Mouse (Mus musculus) liver, embryonic 14.5 days (tissue): ENCODE data around the gene Ncoa6. TPM values are rescaled to one million over a fixed set of nuclear protein-coding genes. Genes with fewer than 3 reads are reported as not detected.
A peak's percentile ranks its signal among the peaks of the same experiment; 100 is the strongest.
"Not testable (repeated sequence)": the region's sequence is repeated elsewhere in the genome, so short reads cannot be mapped to it uniquely, and the experiment has no call there.

ENCODE experiments used
- ATAC-seq: fragments of 200-750 bp; cut with Nextera tagmentation; 2 replicates; pipeline ENCODE4 v1.8.0; 2017; ENCODE audit warnings: moderate number of reproducible peaks, mild to moderate bottlenecking, moderate library complexity; ENCODE audit not compliant: insufficient read depth
- DNase-seq, 3 experiments: peaks; one replicate each; pipeline ENCODE4 v3.0.0-alpha.2; 2012 to 2013; ENCODE audit warnings: low read depth in 3 of 3, low spot score in 3 of 3
- H3K27ac ChIP-seq: fragments of 300-500 bp; sonication (generic); 2 replicates; pipeline ENCODE4 v1.5.1; 2014; ENCODE audit warnings: moderate library complexity, mild to moderate bottlenecking, control low read depth, inconsistent platforms
- H3K27me3 ChIP-seq: fragments of 300-500 bp; sonication (generic); 2 replicates; pipeline ENCODE4 v1.6.1; 2014; ENCODE audit warnings: mild to moderate bottlenecking, low read length, moderate library complexity; ENCODE audit not compliant: control insufficient read depth, insufficient read depth
- H3K36me3 ChIP-seq: fragments of 300-500 bp; sonication (generic); replicated peaks from 2 replicates; pipeline ENCODE4 v1.6.1; 2014; ENCODE audit warnings: low read depth; ENCODE audit not compliant: control insufficient read depth, insufficient read depth
- H3K4me1 ChIP-seq, 2 experiments: fragments of 200-500 bp in 1 of 2; fragments of 300-500 bp in 1 of 2; sonication (generic) in 1 of 2; replicated peaks; 2 replicates each; pipeline ENCODE4 v1.6.1; 2012 to 2014; ENCODE audit warnings: antibody characterized with exemption in 1 of 2, inconsistent platforms in 1 of 2, low read length in 1 of 2; ENCODE audit not compliant: control insufficient read depth in 2 of 2, insufficient read depth in 2 of 2
- H3K4me2 ChIP-seq: fragments of 300-500 bp; sonication (generic); 2 replicates; pipeline ENCODE4 v1.6.1; 2014; ENCODE audit warnings: low read depth, mild to moderate bottlenecking, control low read depth, moderate library complexity
- H3K4me3 ChIP-seq, 2 experiments: fragments of 200-500 bp in 1 of 2; fragments of 300-500 bp in 1 of 2; sonication (generic) in 1 of 2; 2 replicates each; pipeline ENCODE4 v1.5.1; 2012 to 2014; ENCODE audit warnings: low read depth in 2 of 2, low read length in 2 of 2, mild to moderate bottlenecking in 2 of 2, control low read depth in 1 of 2, inconsistent platforms in 1 of 2, moderate library complexity in 1 of 2; ENCODE audit not compliant: insufficient read depth in 1 of 2
- H3K9ac ChIP-seq: fragments of 300-500 bp; sonication (generic); replicated peaks from 2 replicates; pipeline ENCODE4 v1.6.1; 2014; ENCODE audit warnings: mild to moderate bottlenecking, control low read depth, moderate library complexity
- H3K9me3 ChIP-seq: fragments of 300-500 bp; sonication (generic); 2 replicates; pipeline ENCODE4 v1.6.1; 2016; ENCODE audit warnings: low read length, mixed read lengths; ENCODE audit not compliant: control insufficient read depth
- CTCF ChIP-seq: IDR thresholded peaks from 2 replicates; pipeline ENCODE4 v1.5.1; 2016; ENCODE audit warnings: antibody characterized with exemption, low read depth, control low read depth
- EP300 ChIP-seq: IDR thresholded peaks from 2 replicates; pipeline ENCODE4 v1.6.1; 2016; ENCODE audit warnings: antibody characterized with exemption, low read depth
- WGBS: fragments of 180-500 bp; shearing (Covaris S2); extraction: QIAGEN DNeasy Blood & Tissue Kit; methylation state at CpG from one replicate; pipeline ENCODE4 v1.1.7; 2014; ENCODE audit not compliant: insufficient replicate concordance; 5-methylcytosine and 5-hydroxymethylcytosine counted together
- polyA plus RNA-seq, 2 experiments: library from polyadenylated mRNA; depleted of rRNA in 1 of 2; stranded (reverse) in 1 of 2; unstranded in 1 of 2; fragments of >200 nt; fragmentation: Nextera tagmentation in 1 of 2; extraction: Ambion mirVana in 1 of 2; gene quantifications; 2 replicates each; pipeline versions ENCODE4 v1.2.1 to v1.2.3; 2012 to 2014

Ncoa6 gene
- polyA plus RNA-seq, 2 experiments: 6.5 to 9.0 TPM

GRCm38 (mm10) chr2:155466861-155467260 is 6.8 kb downstream of the Ncoa6 start:
- H3K9me3 ChIP-seq: no peaks in the 10 kb centered on the region
- H3K4me1 ChIP-seq: peaks cover 3 to 6% of the 10 kb centered on the region in 2 experiments
- H3K4me3 ChIP-seq: no peak overlapping the region
- DNase-seq: no peak
- no peaks in the 10 kb centered on the region for H3K36me3 ChIP-seq
- 16% methylated on average over 1 of the region's 1 CpGs for WGBS
- H3K27me3 ChIP-seq: no peaks in the 10 kb centered on the region
- peak overlapping the region; percentile 22 for H3K4me2 ChIP-seq
- H3K9ac ChIP-seq: no peak overlapping the region
- TF ChIP-seq CTCF (no peak), EP300 (no peak)
- no peak overlapping the region for H3K27ac ChIP-seq
- ATAC-seq: peak; percentile 43; the same call in 1 of the 2 replicates

- Histone ChIP-seq H3K27me3 (no peaks in the 10 kb centered on the region), H3K36me3 (no peaks in the 10 kb centered on the region), H3K4me3 (no peak overlapping the region), H3K9me3 (no peaks in the 10 kb centered on the region), H3K4me2 (no peak overlapping the region), H3K4me1 (no peaks in the 10 kb centered on the region), H3K27ac (no peak overlapping the region), H3K9ac (no peak overlapping the region)
- 81% methylated on average over 7 of the region's 7 CpGs for WGBS
- no peak for ATAC-seq
- TF ChIP-seq CTCF (no peak), EP300 (no peak)
- DNase-seq: no peak
These were observed 20.1 kb downstream of the Ncoa6 start for GRCm38 (mm10) chr2:155453591-155453990.

- WGBS: 79% methylated on average over 5 of the region's 5 CpGs
- DNase-seq: no peak
- no peak overlapping the region for H3K9ac ChIP-seq
These were observed 22.4 kb downstream of the Ncoa6 start for GRCm38 (mm10) chr2:155451256-155451655.

GRCm38 (mm10) chr2:155447906-155448305 is 25.8 kb downstream of the Ncoa6 start:
- not testable (repeated sequence) for H3K4me1 ChIP-seq, H3K4me2 ChIP-seq, H3K4me3 ChIP-seq, DNase-seq, ATAC-seq, H3K27me3 ChIP-seq, H3K27ac ChIP-seq, H3K36me3 ChIP-seq, H3K9me3 ChIP-seq, H3K9ac ChIP-seq
- 76% methylated on average over 1 of the region's 1 CpGs for whole genome bisulfite sequencing

More at GRCm38 (mm10) chr2:155451256-155451655, 22.4 kb downstream of the Ncoa6 start:
- H3K9me3 ChIP-seq: no peaks in the 10 kb centered on the region
- no peak for TF ChIP-seq EP300
- peak; percentile 24; the same call in 1 of the 2 replicates for TF ChIP-seq CTCF
- no peaks in the 10 kb centered on the region for H3K27me3 ChIP-seq
- H3K4me3 ChIP-seq: no peak overlapping the region
- no peak overlapping the region for H3K4me2 ChIP-seq
- no peak for ATAC-seq
- H3K27ac ChIP-seq: no peak overlapping the region
- no peaks in the 10 kb centered on the region for H3K36me3 ChIP-seq
- no peaks in the 10 kb centered on the region for H3K4me1 ChIP-seq

GRCm38 (mm10) chr2:155443446-155443845 is 30.2 kb downstream of the Ncoa6 start:
- Histone ChIP-seq H3K4me2 (no peak overlapping the region), H3K4me3 (no peak overlapping the region), H3K4me1 (no peaks in the 10 kb centered on the region), H3K27ac (no peak overlapping the region), H3K9ac (no peak overlapping the region), H3K36me3 (no peaks in the 10 kb centered on the region), H3K27me3 (no peaks in the 10 kb centered on the region), H3K9me3 (no peaks in the 10 kb centered on the region)
- WGBS: 71% methylated on average over 2 of the region's 2 CpGs
- ATAC-seq: no peak
- no peak for TF ChIP-seq EP300
- TF ChIP-seq CTCF: no peak
- DNase-seq: no peak
